Mouse (Mus musculus) duodenum, adult 2 months (tissue): ENCODE results near the gene Zc3h14. TPM values are rescaled to one million over a fixed set of nuclear protein-coding genes. Genes with fewer than 3 reads are reported as not detected.

Experiments used
- polyA plus RNA-seq: library from polyadenylated mRNA; depleted of rRNA; stranded (reverse); fragments of >200 nt; gene quantifications from 2 replicates; pipeline ENCODE4 v1.2.3, GENCODE M21; 2012; ENCODE audit warnings: low replicate concordance; rRNA removed

The Zc3h14 gene
- polyA plus RNA-seq, result 5.9 and 7.3 TPM in 2 replicates

GRCm38 (mm10) chr12:98746746-98747379 lies at the start of gene Zc3h14:
Gene Zc3h14 (plus strand): TSS chr12:98746964.

GRCm38 (mm10) chr12:98736951-98737800 lies 9.6 kb upstream of the Zc3h14 start, which contains the start of gene Ptpn21:
Gene Ptpn21 (minus strand): TSS chr12:98737405.

Other genes starting within 250 kb of the Zc3h14 start
- gene Kcnk10, start 168.7 kb upstream of the Zc3h14 start, polyA plus RNA-seq, result 1.4 and 2.3 TPM in 2 replicates
- 0.44 and 0.49 TPM in 2 replicates for gene Spata7, start 118.8 kb upstream of the Zc3h14 start, polyA plus RNA-seq
- gene Ptpn21, start 9.6 kb upstream of the Zc3h14 start, polyA plus RNA-seq, result 10.5 and 12.1 TPM in 2 replicates
- 0.09 and 0.53 TPM in 2 replicates for gene Eml5, start 154.5 kb downstream of the Zc3h14 start, polyA plus RNA-seq
- 1.4 and 2.6 TPM in 2 replicates for gene Ttc8, start 173.6 kb downstream of the Zc3h14 start, polyA plus RNA-seq